12 mouse cellular contexts compared by ENCODE assay signal in genomic region chr3:38712078-38712873, GRCm38 (mm10).
DNase-seq lines count a peak whose midpoint lies in the region; ATAC-seq and TF ChIP-seq lines count a peak whose summit lies in the region.
"Had no signal": no experiment of that assay in that cellular context is flagged by ENCODE, and none has a peak within 500 bp of the region (broad histone marks: within the 10 kb centered on the region; RNA-seq: fewer than 3 reads in every experiment).

No protein-coding gene starts in this region.

- WGBS in lung, embryonic 14.5 days = 31% methylated on average over 9 of the region's 9 CpGs
- WGBS in embryonic facial prominence, embryonic 14.5 days = 18% methylated on average over 9 of the region's 9 CpGs
- 24% methylated on average over 9 of the region's 9 CpGs for WGBS in hindbrain, embryonic 12.5 days
- WGBS in neural tube, embryonic 14.5 days = 22% methylated on average over 9 of the region's 9 CpGs

- no peak for TF ChIP-seq CTCF in lung, embryonic 14.5 days (IDR thresholded peaks at IDR 0.05; ENCODE audit: low read depth)

- no peak overlapping the region for H3K9ac ChIP-seq in lung, embryonic 14.5 days
- no peak overlapping the region for H3K9ac ChIP-seq in embryonic facial prominence, embryonic 14.5 days (ENCODE audit: low read depth, low read length)
- H3K9ac ChIP-seq in hindbrain, embryonic 12.5 days = no peak overlapping the region
- H3K9ac ChIP-seq in neural tube, embryonic 14.5 days (replicated peaks; ENCODE audit: low read depth, low read length) = no peak overlapping the region
- H3K9ac ChIP-seq: liver, embryonic 14.5 days had no signal

- no peaks in the 10 kb centered on the region; the same call in 1 of the 2 replicates for H3K4me1 ChIP-seq in lung, embryonic 14.5 days (ENCODE audit: insufficient read depth)
- H3K4me1 ChIP-seq in embryonic facial prominence, embryonic 14.5 days (ENCODE audit: control insufficient read depth, insufficient read depth, low read length) = no peaks in the 10 kb centered on the region
- peaks cover 21% of the 10 kb centered on the region for H3K4me1 ChIP-seq in hindbrain, embryonic 12.5 days
- peaks cover 3% of the 10 kb centered on the region; the same call in 1 of the 2 replicates for H3K4me1 ChIP-seq in neural tube, embryonic 14.5 days (ENCODE audit: control insufficient read depth, insufficient read depth, low read length)

- H3K36me3 ChIP-seq in lung, embryonic 14.5 days (ENCODE audit: insufficient read depth) = no peaks in the 10 kb centered on the region
- no peaks in the 10 kb centered on the region for H3K36me3 ChIP-seq in embryonic facial prominence, embryonic 14.5 days (ENCODE audit: control insufficient read depth, insufficient read depth, low read length)
- no peaks in the 10 kb centered on the region for H3K36me3 ChIP-seq in hindbrain, embryonic 12.5 days
- no peaks in the 10 kb centered on the region for H3K36me3 ChIP-seq in neural tube, embryonic 14.5 days (ENCODE audit: control insufficient read depth, insufficient read depth, low read length)

- H3K4me3 ChIP-seq in lung, embryonic 14.5 days (ENCODE audit: low read depth, low read length) = no peak overlapping the region
- H3K4me3 ChIP-seq in embryonic facial prominence, embryonic 14.5 days (ENCODE audit: low read depth, low read length) = no peak overlapping the region
- H3K4me3 ChIP-seq in hindbrain, embryonic 12.5 days = no peak overlapping the region
- no peak overlapping the region for H3K4me3 ChIP-seq in neural tube, embryonic 14.5 days (ENCODE audit: low read depth, low read length)
- H3K4me3 ChIP-seq: myocyte had no signal

- no peak overlapping the region for H3K27ac ChIP-seq in lung, embryonic 14.5 days (ENCODE audit: low read depth)
- no peak overlapping the region for H3K27ac ChIP-seq in embryonic facial prominence, embryonic 14.5 days (replicated peaks; ENCODE audit: low read depth, low read length)
- peak overlapping the region; percentile 71 for H3K27ac ChIP-seq in hindbrain, embryonic 12.5 days
- H3K27ac ChIP-seq in neural tube, embryonic 14.5 days (ENCODE audit: low read depth, low read length) = peak overlapping the region; percentile 66; the same call in 1 of the 2 replicates
- H3K27ac ChIP-seq: liver, embryonic 14.5 days had no signal

- DNase-seq in lung, embryonic 14.5 days = peak; percentile 23
- no peak for DNase-seq in lung, postnatal 36 days
- peak; percentile 84 for DNase-seq in embryonic facial prominence, embryonic 14.5 days (ENCODE audit: low spot score)
- no peak for DNase-seq in urinary bladder, postnatal 10 days (ENCODE audit: low spot score)
- DNase-seq in right cerebral cortex, postnatal 25 days = no peak
- DNase-seq: adrenal gland, postnatal 36 days; gastrocnemius, postnatal 25 days had no signal

- no peak overlapping the region for H3K4me2 ChIP-seq in lung, embryonic 14.5 days
- H3K4me2 ChIP-seq in embryonic facial prominence, embryonic 14.5 days (ENCODE audit: low read depth, low read length) = no peak overlapping the region
- no peak overlapping the region; the same call in 1 of the 2 replicates for H3K4me2 ChIP-seq in hindbrain, embryonic 12.5 days (replicated peaks)
- H3K4me2 ChIP-seq in neural tube, embryonic 14.5 days (ENCODE audit: low read depth, low read length) = no peak overlapping the region

- H3K9me3 ChIP-seq in lung, embryonic 14.5 days (ENCODE audit: low read depth, low read length) = no peaks in the 10 kb centered on the region
- H3K9me3 ChIP-seq in embryonic facial prominence, embryonic 14.5 days (ENCODE audit: control insufficient read depth, low read length) = no peaks in the 10 kb centered on the region
- H3K9me3 ChIP-seq in hindbrain, embryonic 12.5 days (replicated peaks) = no peaks in the 10 kb centered on the region
- H3K9me3 ChIP-seq in neural tube, embryonic 14.5 days (ENCODE audit: control insufficient read depth, low read length) = no peaks in the 10 kb centered on the region

- H3K27me3 ChIP-seq in lung, embryonic 14.5 days (ENCODE audit: insufficient read depth, low read length) = no peaks in the 10 kb centered on the region
- H3K27me3 ChIP-seq in embryonic facial prominence, embryonic 14.5 days (replicated peaks; ENCODE audit: control insufficient read depth, insufficient read depth, low read length) = no peaks in the 10 kb centered on the region
- no peaks in the 10 kb centered on the region for H3K27me3 ChIP-seq in hindbrain, embryonic 12.5 days
- no peaks in the 10 kb centered on the region for H3K27me3 ChIP-seq in neural tube, embryonic 14.5 days (ENCODE audit: control insufficient read depth, insufficient read depth, low read length)

- no peak for ATAC-seq in lung, embryonic 14.5 days (ENCODE audit: insufficient read depth)
- ATAC-seq in embryonic facial prominence, embryonic 14.5 days (ENCODE audit: low read depth) = peak; percentile 78
- ATAC-seq in hindbrain, embryonic 12.5 days (ENCODE audit: low FRiP score) = peak; percentile 86
- ATAC-seq in neural tube, embryonic 14.5 days (ENCODE audit: low read depth) = peak; percentile 85
- ATAC-seq in erythroblast, adult 5-6 weeks (replicated peaks; ENCODE audit: low FRiP score, poor library complexity, severe bottlenecking) = no peak

Comparison
In these comparisons a context has a peak if more than half of its experiments do, and no peak if none do; other contexts are left out.
1. DNase-seq: peak in lung, embryonic 14.5 days (single experiment) and embryonic facial prominence, embryonic 14.5 days (single experiment); none in lung, postnatal 36 days (single experiment), urinary bladder, postnatal 10 days (single experiment) and right cerebral cortex, postnatal 25 days (single experiment).
2. ATAC-seq: peak in embryonic facial prominence, embryonic 14.5 days (single experiment), hindbrain, embryonic 12.5 days (single experiment) and neural tube, embryonic 14.5 days (single experiment); none in lung, embryonic 14.5 days (single experiment) and erythroblast, adult 5-6 weeks (single experiment).
3. H3K27ac ChIP-seq: peak in hindbrain, embryonic 12.5 days (single experiment) and neural tube, embryonic 14.5 days (single experiment); none in lung, embryonic 14.5 days (single experiment) and embryonic facial prominence, embryonic 14.5 days (single experiment).